In genomic region chr2:145903061-145903901, GRCm38 (mm10) we compare ENCODE assay signal across 8 mouse cellular contexts. TPM values are rescaled to one million over a fixed set of nuclear protein-coding genes. Genes with fewer than 3 reads are reported as not detected.
DNase-seq lines count a peak whose midpoint lies in the region; ATAC-seq and TF ChIP-seq lines count a peak whose summit lies in the region.

No protein-coding gene starts in this region.

- H3K9ac ChIP-seq in embryonic facial prominence, embryonic 14.5 days (ENCODE audit: low read depth, low read length): peak overlapping the region; percentile 97
- peak overlapping the region; percentile 95 for H3K9ac ChIP-seq in limb, embryonic 13.5 days
- peak overlapping the region; percentile 95 for H3K9ac ChIP-seq in midbrain, embryonic 15.5 days

- under 1% methylated on average over 68 of the region's 68 CpGs for WGBS in bone marrow, adult 2 months
- WGBS in embryonic facial prominence, embryonic 14.5 days: under 1% methylated on average over 35 of the region's 68 CpGs
- under 1% methylated on average over 68 of the region's 68 CpGs for WGBS in limb, embryonic 13.5 days
- under 1% methylated on average over 60 of the region's 68 CpGs for WGBS in midbrain, embryonic 15.5 days

- H3K9me3 ChIP-seq in embryonic facial prominence, embryonic 14.5 days (ENCODE audit: control insufficient read depth, low read length): no peaks in the 10 kb centered on the region
- H3K9me3 ChIP-seq in limb, embryonic 13.5 days: no peaks in the 10 kb centered on the region
- no peaks in the 10 kb centered on the region for H3K9me3 ChIP-seq in midbrain, embryonic 15.5 days

- ATAC-seq in embryonic facial prominence, embryonic 14.5 days (ENCODE audit: low read depth): peak; percentile 97
- peak; percentile 95 for ATAC-seq in limb, embryonic 13.5 days (ENCODE audit: low FRiP score, low read depth)
- peak; percentile 98 for ATAC-seq in midbrain, embryonic 15.5 days (replicated peaks)

- peak overlapping the region; percentile 79 for H3K27ac ChIP-seq in bone marrow, adult 2 months (ENCODE audit: control insufficient read depth, insufficient read depth, low read depth, low read length, poor library complexity)
- peak overlapping the region; percentile 87 for H3K27ac ChIP-seq in embryonic facial prominence, embryonic 14.5 days (replicated peaks; ENCODE audit: low read depth, low read length)
- H3K27ac ChIP-seq in limb, embryonic 13.5 days: peak overlapping the region; percentile 84
- peak overlapping the region; percentile 84 for H3K27ac ChIP-seq in midbrain, embryonic 15.5 days

- peak overlapping the region; percentile 91 for H3K4me3 ChIP-seq in bone marrow, adult 2 months (replicated peaks; ENCODE audit: control insufficient read depth, low read depth, low read length)
- H3K4me3 ChIP-seq in embryonic facial prominence, embryonic 14.5 days (ENCODE audit: low read depth, low read length): peak overlapping the region; percentile 98
- peak overlapping the region; percentile 99 for H3K4me3 ChIP-seq in limb, embryonic 13.5 days
- H3K4me3 ChIP-seq in midbrain, embryonic 15.5 days: peak overlapping the region; percentile 99

- DNase-seq in A20 (ENCODE audit: low read depth, low spot score): peak; percentile 92
- DNase-seq in embryonic facial prominence, embryonic 14.5 days (ENCODE audit: low spot score): peak; percentile 96
- peak; percentile 88 for DNase-seq in heart, adult 8-10 months (ENCODE audit: low spot score)
- DNase-seq in kidney, adult 8-10 months: peak; percentile 87 to 91
- peak; percentile 77 to 85 for DNase-seq in spleen, adult 18-20 months

- H3K4me1 ChIP-seq in bone marrow, adult 2 months (ENCODE audit: control insufficient read depth, insufficient read depth, low read length): no peaks in the 10 kb centered on the region
- peaks cover 17% of the 10 kb centered on the region for H3K4me1 ChIP-seq in embryonic facial prominence, embryonic 14.5 days (ENCODE audit: control insufficient read depth, insufficient read depth, low read length)
- peaks cover 19% of the 10 kb centered on the region for H3K4me1 ChIP-seq in limb, embryonic 13.5 days
- H3K4me1 ChIP-seq in midbrain, embryonic 15.5 days: peaks cover 17% of the 10 kb centered on the region

- no peaks in the 10 kb centered on the region for H3K27me3 ChIP-seq in embryonic facial prominence, embryonic 14.5 days (replicated peaks; ENCODE audit: control insufficient read depth, insufficient read depth, low read length)
- no peaks in the 10 kb centered on the region for H3K27me3 ChIP-seq in limb, embryonic 13.5 days
- no peaks in the 10 kb centered on the region for H3K27me3 ChIP-seq in midbrain, embryonic 15.5 days (replicated peaks)

- H3K4me2 ChIP-seq in embryonic facial prominence, embryonic 14.5 days (ENCODE audit: low read depth, low read length): peak overlapping the region; percentile 78
- peak overlapping the region; percentile 78 for H3K4me2 ChIP-seq in limb, embryonic 13.5 days (replicated peaks)
- H3K4me2 ChIP-seq in midbrain, embryonic 15.5 days: peak overlapping the region; percentile 55

- peak; percentile 46; the same call in 1 of the 2 replicates for TF ChIP-seq POLR2A in bone marrow, adult 2 months (IDR thresholded peaks at IDR 0.05; ENCODE audit: borderline replicate concordance, control insufficient read depth, low read depth, low read length)

- peak; percentile 49; the same call in 1 of the 2 replicates for TF ChIP-seq CTCF in bone marrow, adult 2 months (IDR thresholded peaks at IDR 0.05; ENCODE audit: control insufficient read depth, insufficient read depth, low read length)

- H3K36me3 ChIP-seq in embryonic facial prominence, embryonic 14.5 days (ENCODE audit: control insufficient read depth, insufficient read depth, low read length): peaks cover 9% of the 10 kb centered on the region; the same call in 1 of the 2 replicates
- peaks cover 12% of the 10 kb centered on the region for H3K36me3 ChIP-seq in limb, embryonic 13.5 days
- no peaks in the 10 kb centered on the region for H3K36me3 ChIP-seq in midbrain, embryonic 15.5 days (replicated peaks)

RNA-seq across cellular contexts. Expression of gene Naa20, which starts 1.4 kb away (rescaled TPM):
- polyA plus RNA-seq in bone marrow, adult 2 months (2011; ENCODE audit: insufficient read depth, insufficient read length, low replicate concordance, missing spikeins): 31.8 and 37.3 TPM in 2 replicates
- 179 and 186 TPM in 2 replicates for polyA plus RNA-seq in embryonic facial prominence, embryonic 14.5 days (2014; fragmentation: Nextera tagmentation; extraction: Ambion mirVana)
- total RNA-seq in heart, adult 8-10 months (2022): 10 to 100 TPM; 73.0 to 85.8 (median 80.3) TPM
- 163 and 165 TPM in 2 replicates for polyA plus RNA-seq in limb, embryonic 13.5 days (2015; fragmentation: Nextera tagmentation; extraction: Ambion mirVana)
- 116 and 120 TPM in 2 replicates for polyA plus RNA-seq in midbrain, embryonic 15.5 days (2015; fragmentation: Nextera tagmentation; extraction: Ambion mirVana)

RNA-seq across cellular contexts. Expression of gene Cfap61, which starts 31.3 kb away (rescaled TPM):
- polyA plus RNA-seq in bone marrow, adult 2 months (2011; ENCODE audit: insufficient read depth, insufficient read length, low replicate concordance, missing spikeins): not detected in 2 replicates
- polyA plus RNA-seq in embryonic facial prominence, embryonic 14.5 days (2014; fragmentation: Nextera tagmentation; extraction: Ambion mirVana): 2.0 and 2.7 TPM in 2 replicates
- total RNA-seq in heart, adult 8-10 months (2022): 1 to 10 TPM in 3 of 4 experiments, under 1 TPM in 1; 0.92 to 2.5 (median 1.7) TPM
- polyA plus RNA-seq in limb, embryonic 13.5 days (2015; fragmentation: Nextera tagmentation; extraction: Ambion mirVana): 0.13 and 0.24 TPM in 2 replicates
- polyA plus RNA-seq in midbrain, embryonic 15.5 days (2015; fragmentation: Nextera tagmentation; extraction: Ambion mirVana): 3.5 and 3.7 TPM in 2 replicates

RNA-seq across cellular contexts. Expression of gene Crnkl1, which starts 31.5 kb away (rescaled TPM):
- polyA plus RNA-seq in bone marrow, adult 2 months (2011; ENCODE audit: insufficient read depth, insufficient read length, low replicate concordance, missing spikeins): 15.1 and 21.0 TPM in 2 replicates
- 24.1 and 24.7 TPM in 2 replicates for polyA plus RNA-seq in embryonic facial prominence, embryonic 14.5 days (2014; fragmentation: Nextera tagmentation; extraction: Ambion mirVana)
- total RNA-seq in heart, adult 8-10 months (2022): 10 to 100 TPM; 16.6 to 23.3 (median 20.5) TPM
- 33.6 and 34.5 TPM in 2 replicates for polyA plus RNA-seq in limb, embryonic 13.5 days (2015; fragmentation: Nextera tagmentation; extraction: Ambion mirVana)
- polyA plus RNA-seq in midbrain, embryonic 15.5 days (2015; fragmentation: Nextera tagmentation; extraction: Ambion mirVana): 23.8 and 25.1 TPM in 2 replicates

Comparison
In these comparisons a context has a peak if more than half of its experiments do, and no peak if none do; other contexts are left out.
1. Peak in every context shown above with its lines: DNase-seq, ATAC-seq, H3K4me3 ChIP-seq and H3K27ac ChIP-seq.